Mouse (Mus musculus) testis, adult 2 months (tissue): ENCODE results near the gene Mkrn2. TPM values are rescaled to one million over a fixed set of nuclear protein-coding genes. Genes with fewer than 3 reads are reported as not detected.

Source experiments
- H3K27ac ChIP-seq: fragments of 200-500 bp; 2 replicates; pipeline ENCODE4 v1.5.1; 2012; ENCODE audit warnings: low read depth, low read length; ENCODE audit not compliant: control insufficient read depth, insufficient read depth
- H3K27me3 ChIP-seq: fragments of 200-500 bp; 2 replicates; pipeline ENCODE4 v1.6.1; 2012; ENCODE audit warnings: mild to moderate bottlenecking, low read length, moderate library complexity; ENCODE audit not compliant: control insufficient read depth, insufficient read depth
- H3K36me3 ChIP-seq: fragments of 200-500 bp; 2 replicates; pipeline ENCODE4 v1.6.1; 2012; ENCODE audit warnings: mild to moderate bottlenecking, low read length; ENCODE audit not compliant: control insufficient read depth, insufficient read depth
- H3K4me1 ChIP-seq: fragments of 200-500 bp; 2 replicates; pipeline ENCODE4 v1.6.1; 2012; ENCODE audit warnings: low read length; ENCODE audit not compliant: control insufficient read depth, insufficient read depth
- H3K4me3 ChIP-seq: fragments of 200-500 bp; 2 replicates; pipeline ENCODE4 v1.5.1; 2012; ENCODE audit warnings: low read depth, mild to moderate bottlenecking, low read length, moderate library complexity, mixed read lengths; ENCODE audit not compliant: control insufficient read depth
- CTCF ChIP-seq: fragments of 200-500 bp; IDR thresholded peaks from 2 replicates; pipeline ENCODE4 v1.5.1; 2012; ENCODE audit warnings: low read depth, mild to moderate bottlenecking, inconsistent platforms, low read length, moderate library complexity; ENCODE audit not compliant: control insufficient read depth, insufficient read depth, insufficient replicate concordance
- POLR2A ChIP-seq: fragments of 200-500 bp; IDR thresholded peaks from 2 replicates; pipeline ENCODE4 v1.6.1; 2012; ENCODE audit warnings: low read depth, mild to moderate bottlenecking, inconsistent platforms, low read length, moderate library complexity; ENCODE audit not compliant: control insufficient read depth
- polyA plus RNA-seq: library from polyadenylated mRNA; depleted of rRNA; stranded (reverse); fragments of >200 nt; gene quantifications from 2 replicates; pipeline ENCODE4 v1.2.3, GENCODE M21; 2012; rRNA removed

Mkrn2 gene
- 137 and 145 TPM in 2 replicates for polyA plus RNA-seq

DNA sequence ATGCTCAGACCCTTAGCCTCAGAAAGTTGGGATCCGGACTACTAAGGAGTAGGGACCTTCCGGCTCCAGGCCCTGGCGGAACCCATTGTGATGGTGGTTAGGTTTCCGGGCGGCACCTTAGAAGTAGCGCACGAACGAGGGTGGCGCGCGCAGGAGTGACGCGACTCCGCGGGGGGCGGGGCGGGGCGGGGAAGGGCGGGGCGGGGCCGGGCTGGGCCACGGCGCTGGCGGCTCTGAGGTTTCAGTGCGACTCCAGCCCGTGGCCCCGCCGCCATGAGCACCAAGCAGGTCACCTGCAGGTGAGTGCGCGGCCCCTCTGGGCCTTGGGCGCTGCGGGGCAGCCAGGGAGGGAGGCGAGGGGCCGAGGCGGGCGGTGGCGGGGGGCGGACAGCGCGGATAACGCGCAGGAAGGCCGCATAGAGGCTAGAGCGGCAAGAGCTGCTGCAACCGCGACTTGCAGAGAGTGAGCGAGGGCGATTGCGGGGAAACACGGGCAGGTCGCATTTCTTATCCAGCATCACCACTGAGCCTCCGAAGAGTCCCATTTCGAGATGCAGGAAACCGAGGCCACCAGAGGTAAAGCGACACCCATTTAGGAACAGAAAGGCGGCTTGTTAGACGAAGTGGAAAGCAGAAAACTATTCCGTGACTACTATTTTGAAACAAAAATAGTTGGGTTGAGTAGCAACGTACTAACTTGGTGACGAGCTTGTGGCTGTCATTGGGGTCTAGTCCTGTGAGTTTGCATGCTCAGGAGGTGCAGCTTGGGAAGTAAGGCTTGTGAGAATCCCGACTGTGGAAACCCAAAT is at the start of gene Mkrn2:
Mkrn2 (plus strand) TSS at position 188 of the 809 bp plus-strand sequence.
- H3K27ac ChIP-seq: peak within 1 kb of the TSS; percentile 15; the same call in 1 of the 2 replicates
- no peaks in the 10 kb centered on the region for H3K36me3 ChIP-seq
- peaks cover 2% of the 10 kb centered on the region; the same call in 1 of the 2 replicates for H3K4me1 ChIP-seq

DNA sequence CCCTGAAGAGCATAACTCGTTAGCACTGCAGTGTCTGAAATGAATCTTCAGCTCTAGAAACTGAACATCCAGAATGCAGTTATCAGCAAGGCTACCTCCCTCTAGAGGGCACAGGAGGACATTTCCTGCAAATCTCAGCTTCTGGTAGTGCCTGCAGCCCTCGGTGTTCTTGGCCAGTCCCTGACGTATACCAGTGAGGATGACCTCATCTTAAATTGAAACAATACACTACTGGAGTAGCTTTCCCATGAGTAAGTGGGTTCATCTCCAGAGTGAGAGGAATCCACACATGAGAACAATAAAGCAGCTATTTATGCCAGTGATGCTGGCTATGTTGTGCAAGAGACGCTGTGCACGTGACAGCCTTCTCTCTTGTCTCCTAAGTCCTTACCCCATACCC is 46.2 kb upstream of the Mkrn2 start:
- H3K36me3 ChIP-seq: no peaks in the 10 kb centered on the region
- H3K4me1 ChIP-seq: no peaks in the 10 kb centered on the region
- TF ChIP-seq CTCF (peak; percentile 30; the same call in 1 of the 2 replicates), POLR2A (no peak)
- no peaks in the 10 kb centered on the region for H3K27me3 ChIP-seq
- no peak overlapping the region for H3K27ac ChIP-seq
- no peak overlapping the region for H3K4me3 ChIP-seq

More for the DNA sequence above, at the start of gene Mkrn2:
- H3K4me3 ChIP-seq: peak within 1 kb of the TSS; percentile 87
- H3K27me3 ChIP-seq: no peaks in the 10 kb centered on the region
- TF ChIP-seq CTCF (no peak), POLR2A (peak; percentile 56; the same call in 1 of the 2 replicates)

DNA sequence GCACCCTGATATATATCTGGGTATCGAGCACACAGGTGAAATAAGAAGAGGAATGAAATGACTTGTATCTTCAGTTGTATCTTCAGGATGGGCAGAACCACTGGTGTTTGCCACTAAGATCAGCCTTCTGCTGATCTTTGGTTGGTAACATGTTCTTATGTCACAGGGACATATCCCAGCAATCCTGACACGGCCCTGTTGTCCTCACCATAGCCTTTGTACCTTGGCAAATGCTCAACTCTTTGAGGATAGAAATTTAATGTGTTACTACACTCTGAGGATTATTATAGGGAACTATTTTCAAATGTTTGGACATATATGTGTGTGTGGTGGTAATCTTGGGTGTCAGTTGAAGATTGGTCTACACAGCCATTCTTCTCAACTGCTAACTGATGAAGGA is 43.5 kb upstream of the Mkrn2 start:
- TF ChIP-seq POLR2A (no peak), CTCF (no peak)
- Histone ChIP-seq H3K4me1 (no peaks in the 10 kb centered on the region), H3K27ac (no peak overlapping the region), H3K27me3 (no peaks in the 10 kb centered on the region), H3K36me3 (no peaks in the 10 kb centered on the region), H3K4me3 (no peak overlapping the region)

DNA sequence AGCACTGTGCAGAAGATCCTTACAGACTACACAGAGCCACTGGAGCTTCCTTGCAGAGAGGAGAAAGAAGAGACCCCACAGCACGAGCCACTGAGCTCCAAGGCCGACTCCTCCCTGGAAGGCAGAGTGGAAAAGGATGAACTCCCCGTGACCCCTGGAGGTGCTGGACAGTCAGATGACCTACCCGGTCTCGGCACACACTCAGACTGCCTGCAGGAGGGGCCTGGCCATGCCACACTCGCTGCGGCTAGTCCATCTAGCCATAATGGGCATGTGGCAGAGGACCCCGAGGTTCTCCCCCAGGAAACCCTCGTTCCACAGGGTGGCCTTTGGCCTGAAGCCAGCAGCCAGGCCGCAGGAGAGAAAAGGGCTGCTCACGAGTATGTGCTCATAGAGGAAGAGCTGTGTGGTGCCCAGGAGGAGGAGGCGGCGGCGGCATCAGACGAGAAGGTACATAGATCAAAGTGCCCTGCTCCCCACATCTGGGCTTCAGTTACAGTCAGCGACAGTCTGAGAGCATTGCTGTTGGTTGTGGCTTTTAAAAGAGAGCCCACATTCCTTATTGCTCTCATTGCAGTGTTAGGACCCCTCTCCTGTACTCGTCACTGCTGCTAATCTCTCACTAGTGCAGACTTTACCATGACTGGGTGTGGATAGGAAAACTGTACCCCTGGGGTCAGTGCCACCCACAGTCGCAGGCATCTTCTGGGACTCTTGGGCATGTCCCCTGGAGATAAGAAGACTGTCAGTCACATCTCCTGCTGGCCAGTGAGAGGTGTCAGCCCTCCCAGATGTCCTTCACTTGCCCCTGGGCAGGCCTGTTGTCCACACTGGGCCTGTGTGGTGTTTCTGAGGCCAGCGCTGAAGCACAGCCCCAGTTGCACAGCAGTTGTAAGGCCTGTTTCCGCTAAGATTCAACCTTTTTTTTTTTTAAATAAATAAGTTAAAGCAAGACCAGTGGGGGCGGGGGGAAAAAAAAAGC is 41.8 kb upstream of the Mkrn2 start:
- Histone ChIP-seq H3K27me3 (no peaks in the 10 kb centered on the region), H3K4me3 (no peak overlapping the region), H3K27ac (no peak overlapping the region), H3K36me3 (no peaks in the 10 kb centered on the region), H3K4me1 (no peaks in the 10 kb centered on the region)
- TF ChIP-seq POLR2A: no peak
- no peak for TF ChIP-seq CTCF

DNA sequence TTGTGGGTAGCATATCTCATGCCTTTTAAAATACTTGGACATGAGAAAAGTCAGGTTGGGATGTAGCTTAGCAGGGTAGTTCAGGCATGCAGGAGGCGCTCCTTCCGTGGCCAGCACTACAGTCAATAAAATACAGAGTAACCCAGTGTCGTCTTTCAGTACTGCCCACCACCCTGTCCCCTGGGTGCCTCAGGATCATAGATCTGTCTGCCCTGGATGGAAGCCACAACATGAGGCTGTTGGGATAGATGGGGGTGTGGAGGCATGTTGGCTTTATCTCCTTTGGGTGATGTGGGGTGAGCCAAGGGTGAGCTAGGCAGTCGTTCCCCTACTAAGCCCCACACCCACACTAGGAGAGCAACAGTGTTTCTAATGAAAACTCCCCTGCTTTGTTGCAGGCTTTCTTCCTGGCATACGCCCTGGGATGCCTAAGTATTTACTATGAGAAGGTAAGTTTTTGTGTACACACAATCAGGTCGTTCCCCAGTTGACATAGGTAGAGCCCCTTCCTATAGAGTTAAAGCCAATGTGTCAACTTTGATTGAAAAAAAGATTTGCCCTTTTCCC is 36.1 kb upstream of the Mkrn2 start:
- Histone ChIP-seq H3K27me3 (no peaks in the 10 kb centered on the region), H3K36me3 (no peaks in the 10 kb centered on the region), H3K4me1 (peaks cover 2% of the 10 kb centered on the region; the same call in 1 of the 2 replicates), H3K27ac (no peak overlapping the region), H3K4me3 (no peak overlapping the region)
- TF ChIP-seq CTCF (no peak), POLR2A (0 out of 2 replicates have a peak, but pooled peaks have one; percentile 12)

DNA sequence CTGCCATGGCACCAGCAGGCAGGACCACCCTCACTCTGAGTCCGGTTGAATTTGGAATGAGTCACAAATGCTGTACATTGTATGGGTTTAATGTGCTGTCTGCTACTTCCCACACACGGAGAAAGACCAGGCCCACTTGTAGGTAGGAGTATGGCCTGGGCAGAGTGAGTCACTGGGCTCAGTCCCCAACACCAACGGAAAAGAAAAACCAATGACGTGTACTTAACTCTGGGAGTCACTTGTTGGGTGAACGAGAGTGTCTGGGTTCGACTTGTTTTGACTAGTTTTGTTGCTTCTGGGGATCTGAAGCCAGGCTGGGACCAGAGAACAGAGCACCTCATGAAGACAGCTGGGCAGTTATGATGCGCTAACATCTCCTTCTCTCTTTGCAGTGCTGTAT is 27.5 kb upstream of the Mkrn2 start:
- H3K27me3 ChIP-seq: no peaks in the 10 kb centered on the region
- H3K4me3 ChIP-seq: no peak overlapping the region
- TF ChIP-seq CTCF (no peak), POLR2A (no peak)
- H3K36me3 ChIP-seq: no peaks in the 10 kb centered on the region
- H3K27ac ChIP-seq: no peak overlapping the region
- no peaks in the 10 kb centered on the region for H3K4me1 ChIP-seq
